Mouse (Mus musculus): ENCODE measurements around the gene Gm9573.

Gm9573 gene

DNA sequence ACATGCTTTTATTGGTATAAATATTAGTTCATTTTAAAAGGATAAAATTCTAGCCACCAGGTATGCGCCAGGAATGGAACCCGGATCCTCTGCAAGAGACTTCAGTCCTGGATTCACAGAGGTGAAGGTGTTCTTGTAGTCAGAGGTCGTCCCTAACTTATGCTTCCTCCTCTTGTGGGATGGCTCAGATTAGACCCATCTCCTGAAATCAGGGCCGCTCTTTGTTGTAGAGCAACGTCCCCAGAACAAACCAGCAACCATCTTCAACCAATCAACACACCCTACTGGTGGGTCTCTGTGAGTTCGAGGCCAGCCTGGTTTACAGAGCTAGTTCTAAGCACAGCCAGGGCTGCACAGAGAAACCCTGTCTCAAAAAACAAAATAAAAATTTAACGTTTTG is 32.0 kb downstream of the Gm9573 start:
- DNase-seq (ENCODE audit: low read depth, low spot score), result no peak

GRCm38 (mm10) chr17:35593786-35594185 is 32.7 kb downstream of the Gm9573 start:
- DNase-seq (ENCODE audit: low read depth, low spot score), result no peak

GRCm38 (mm10) chr17:35592131-35592530 is 34.3 kb downstream of the Gm9573 start:
- no peak for DNase-seq (ENCODE audit: low read depth, low spot score)

DNA sequence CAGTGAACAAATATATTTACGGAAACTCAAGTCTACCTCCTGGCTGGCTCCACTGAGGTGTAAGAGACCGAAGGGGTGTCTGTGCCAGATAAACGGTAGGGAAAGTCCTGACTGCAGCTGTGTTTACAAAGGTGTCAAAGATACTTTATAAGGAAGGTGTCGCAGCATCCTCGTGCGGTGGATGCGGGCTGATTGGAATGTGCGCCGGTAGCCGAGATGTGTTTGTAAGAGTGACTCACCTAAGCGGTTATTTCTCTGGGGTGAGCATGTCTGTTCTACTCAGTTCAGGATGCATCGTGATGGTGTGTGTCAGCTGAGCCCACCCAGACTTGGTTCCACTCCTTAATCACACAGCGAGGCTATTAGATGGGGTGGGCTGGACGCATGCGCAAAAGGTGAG is 34.7 kb downstream of the Gm9573 start:
- no peak for DNase-seq (ENCODE audit: low read depth, low spot score)

DNA sequence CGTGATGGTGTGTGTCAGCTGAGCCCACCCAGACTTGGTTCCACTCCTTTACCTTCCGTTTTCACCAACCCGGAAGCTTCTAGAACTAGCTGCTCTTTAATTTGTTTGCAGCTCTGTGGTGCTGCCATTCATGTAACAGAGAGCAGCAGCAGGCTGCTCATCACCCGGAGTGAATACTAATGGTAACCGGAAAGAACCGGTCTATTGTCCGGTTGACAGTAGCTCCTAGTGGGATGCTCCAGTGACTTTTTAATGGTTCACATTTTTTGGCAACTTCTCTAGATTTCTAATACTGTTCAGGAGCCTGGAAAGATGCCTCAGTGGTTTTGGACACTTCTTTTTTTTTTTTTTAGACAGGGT is 35.2 kb downstream of the Gm9573 start:
- DNase-seq (ENCODE audit: low read depth, low spot score), result no peak

GRCm38 (mm10) chr17:35590410-35591218 is 35.8 kb downstream of the Gm9573 start:
- DNase-seq (ENCODE audit: low read depth, low spot score), result peak; percentile 89

DNA sequence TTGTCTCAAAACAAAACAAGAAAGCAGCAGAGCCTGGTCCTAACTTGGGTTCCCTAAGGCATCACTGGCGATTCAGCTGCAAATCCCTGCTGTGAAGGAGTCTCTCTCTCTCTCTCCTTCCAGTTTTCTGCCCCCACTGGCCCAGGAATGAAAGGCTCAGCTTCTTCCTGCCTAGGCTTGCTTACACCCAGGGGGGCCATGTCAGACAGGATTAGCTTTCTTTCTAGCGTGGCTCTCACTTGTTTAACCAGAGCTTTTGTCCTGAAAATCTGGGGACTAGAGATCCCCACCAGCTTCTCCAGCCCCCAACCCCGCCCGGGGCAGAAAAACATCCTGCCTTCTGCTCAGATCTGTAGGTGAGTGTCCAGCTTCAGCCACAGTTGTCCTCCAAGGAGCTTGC is 38.0 kb downstream of the Gm9573 start:
- DNase-seq (ENCODE audit: low read depth, low spot score), result no peak

DNA sequence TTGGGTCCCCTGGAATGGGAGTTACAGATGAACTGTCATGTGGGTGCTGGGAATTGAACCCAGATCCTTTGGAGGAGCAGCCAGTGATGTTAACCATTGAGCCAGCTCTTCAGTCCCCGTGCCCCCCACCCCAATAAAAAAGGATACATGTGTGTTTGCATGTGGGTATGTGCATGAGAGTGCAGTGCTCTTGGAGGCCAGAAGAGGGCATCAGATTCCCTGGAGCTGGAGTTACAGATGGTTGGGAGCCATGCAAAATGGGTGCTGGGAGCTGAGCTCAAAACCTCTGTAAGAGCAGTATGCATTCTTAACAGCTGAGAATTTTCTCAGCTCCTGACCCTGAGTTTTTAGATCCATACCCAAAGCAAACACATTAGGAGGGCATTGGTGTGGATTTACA is 39.1 kb downstream of the Gm9573 start:
- DNase-seq (ENCODE audit: low read depth, low spot score), result no peak

- DNase-seq (ENCODE audit: low read depth, low spot score), result peak; percentile 72
Measured at GRCm38 (mm10) chr17:35584330-35584937, 42.0 kb downstream of the Gm9573 start.

DNA sequence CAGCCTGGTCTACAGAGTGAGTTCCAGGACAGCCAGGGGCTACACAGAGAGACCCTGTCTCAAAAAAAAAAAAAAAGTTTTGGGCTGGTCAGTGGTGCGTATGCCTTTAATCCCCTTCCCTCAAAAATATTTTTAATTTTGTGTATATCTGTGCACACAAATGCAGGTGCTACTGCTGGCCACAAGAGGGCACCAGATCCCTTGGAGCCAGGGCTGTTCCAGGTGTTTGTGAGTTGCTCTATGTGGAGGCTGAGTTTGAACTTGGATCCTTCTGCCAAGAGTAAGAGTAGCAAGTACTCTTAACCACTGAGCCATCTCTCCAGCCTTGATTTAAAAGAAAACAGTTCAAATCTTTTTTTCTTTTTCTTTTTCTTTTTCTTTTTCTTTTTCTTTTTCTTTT is 43.5 kb downstream of the Gm9573 start:
- DNase-seq (ENCODE audit: low read depth, low spot score), result no peak

- DNase-seq (ENCODE audit: low read depth, low spot score), result peak; percentile 94
Measured at GRCm38 (mm10) chr17:35578211-35578610, 48.2 kb downstream of the Gm9573 start.

DNA sequence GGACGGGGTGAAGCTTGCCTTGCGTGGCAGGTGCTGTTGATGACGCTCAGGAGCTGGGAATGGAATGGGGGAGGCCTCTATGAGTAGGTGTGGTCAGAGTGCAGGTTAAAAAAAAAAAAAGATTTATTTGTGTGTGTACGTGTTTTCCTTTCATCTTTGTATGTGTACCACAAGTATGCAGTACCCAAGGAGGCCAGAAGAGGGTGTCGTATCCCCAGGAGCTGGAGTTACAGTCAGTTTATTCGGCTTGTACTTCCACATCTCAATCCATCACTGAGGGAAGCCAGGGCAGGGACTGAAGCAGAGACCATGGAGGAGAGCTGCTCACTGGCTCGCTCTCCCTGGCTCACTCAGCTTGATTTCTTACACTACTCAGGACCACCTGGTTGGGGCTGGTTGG is 55.0 kb downstream of the Gm9573 start:
- no peak for DNase-seq (ENCODE audit: low read depth, low spot score)

DNA sequence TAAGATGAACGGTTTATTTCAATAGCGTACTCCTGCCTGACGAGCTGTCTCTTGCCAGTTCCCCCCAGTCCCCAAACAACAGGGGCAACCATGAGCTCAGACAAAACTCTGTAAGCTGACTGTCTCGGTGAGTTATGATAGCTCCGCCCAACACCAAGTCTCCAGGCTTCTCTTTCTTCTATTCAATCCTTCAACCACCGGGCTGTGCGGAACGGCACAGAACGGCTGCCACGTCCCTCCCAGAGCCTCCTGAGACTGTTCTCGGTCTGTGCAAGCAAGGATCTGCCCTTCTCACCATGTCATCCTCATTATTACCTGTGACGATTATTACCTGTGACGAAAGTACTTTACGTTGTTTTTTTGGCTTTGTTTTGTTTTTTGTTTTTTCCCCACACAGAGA is 55.6 kb downstream of the Gm9573 start:
- no peak for DNase-seq (ENCODE audit: low read depth, low spot score)

DNA sequence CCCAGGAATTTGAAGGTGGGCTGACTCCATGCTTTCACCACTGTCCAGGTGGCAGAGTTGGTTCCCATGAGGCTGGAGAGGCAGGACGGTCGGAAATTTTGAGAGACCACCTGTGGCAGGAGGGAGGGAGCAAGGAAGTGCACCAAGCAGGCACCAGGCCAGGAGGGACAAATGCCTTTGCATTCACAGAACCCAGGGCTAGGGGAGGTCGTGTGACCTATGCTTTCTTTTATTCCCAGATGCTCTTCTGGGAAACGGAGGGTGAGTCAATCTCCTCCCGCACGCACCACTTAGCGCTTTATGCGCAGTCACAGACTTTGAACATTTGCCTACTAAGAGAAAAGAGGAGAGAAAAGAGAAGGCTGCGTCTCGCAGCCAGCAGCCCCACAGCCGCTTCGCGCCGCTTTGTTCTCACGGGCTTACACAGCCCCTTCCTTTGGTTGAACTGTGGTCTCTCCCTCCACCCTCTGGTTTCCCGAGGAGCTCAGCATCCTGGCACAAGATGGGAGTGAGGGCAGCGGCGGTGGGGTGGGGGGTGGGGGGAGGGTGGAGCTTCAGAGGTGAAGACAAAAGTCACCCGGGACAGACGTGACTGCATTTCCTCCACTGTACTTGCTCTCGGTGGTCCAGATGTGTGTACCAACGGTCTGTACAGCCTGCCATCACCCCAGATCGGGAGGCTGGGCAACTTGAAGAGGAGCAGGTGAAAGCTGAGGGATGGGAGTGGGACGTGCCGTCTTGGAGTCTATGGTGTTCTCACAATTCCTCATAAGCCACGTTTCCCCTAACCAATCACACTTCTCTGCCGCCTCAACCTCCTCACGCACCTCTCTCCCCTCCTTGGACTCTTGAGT is 57.1 kb downstream of the Gm9573 start:
- no peak for DNase-seq (ENCODE audit: low read depth, low spot score)

Data from forelimb bud, embryonic 11.5 days (tissue).